Mouse (Mus musculus): Measurements from ENCODE around the gene Smarcal1. TPM values are rescaled to one million over a fixed set of nuclear protein-coding genes. Genes with fewer than 3 reads are reported as not detected.

Gene Smarcal1
- total RNA-seq, 1 experiment from 2014 or later = 13.2 TPM

- ATAC-seq (replicated peaks; ENCODE audit: insufficient number of reproducible peaks, low FRiP score, low TSS enrichment, poor library complexity, severe bottlenecking) = peak; percentile 68; the same call in 1 of the 2 replicates
Measured at GRCm38 (mm10) chr1:72640658-72641410, 57.8 kb downstream of the Smarcal1 start.

GRCm38 (mm10) chr1:72673070-72673469 lies 90.0 kb downstream of the Smarcal1 start:
- ATAC-seq (replicated peaks; ENCODE audit: insufficient number of reproducible peaks, low FRiP score, low TSS enrichment, poor library complexity, severe bottlenecking) = no peak

Other genes starting within 250 kb of the Smarcal1 start
- not detected in 3 replicates for gene March4, start 46.3 kb upstream of the Smarcal1 start, total RNA-seq (2017)
- gene Ankar, start 117.3 kb downstream of the Smarcal1 start, total RNA-seq (2017) = not detected in 3 replicates
- 508 to 670 TPM (median 625 TPM) in 3 replicates for gene Rpl37a, start 128.0 kb downstream of the Smarcal1 start, total RNA-seq (2017)
- gene Igfbp2, start 241.3 kb downstream of the Smarcal1 start, total RNA-seq (2017) = not detected in 3 replicates

All from monocyte, adult 5-6 weeks (primary cell).